Mouse (Mus musculus) megakaryocyte progenitor cell, adult 5-6 weeks (primary cell): ENCODE results near the gene D630039A03Rik. TPM values are rescaled to one million over a fixed set of nuclear protein-coding genes. Genes with fewer than 3 reads are reported as not detected.

Experiments used
- total RNA-seq, 2 experiments: library from RNA; stranded (forward) in 1 of 2; stranded (reverse) in 1 of 2; fragments of 157-497, 149-512 nt in 1 of 2; fragments of 200-1000 nt in 1 of 2; gene quantifications; 2 replicates each; pipeline versions ENCODE4 v1.2.3 to v1.2.4; 2015 to 2017

D630039A03Rik gene
- total RNA-seq, 2 experiments from 2014 or later: not detected

Other genes starting within 250 kb of the D630039A03Rik start
- gene Akap2, start 198.6 kb downstream of the D630039A03Rik start, total RNA-seq (2015): 0.02 TPM in 1 of 2 replicates, not detected in the other
- gene Akap2, start 198.6 kb downstream of the D630039A03Rik start, total RNA-seq (2017): not detected in 2 replicates
- gene Txn1, start 40.1 kb upstream of the D630039A03Rik start, total RNA-seq (2015): 427 and 511 TPM in 2 replicates
- 214 and 220 TPM in 2 replicates for gene Txn1, start 40.1 kb upstream of the D630039A03Rik start, total RNA-seq (2017)
- gene Txndc8, start 92.8 kb upstream of the D630039A03Rik start, total RNA-seq (2015): not detected in 2 replicates
- not detected in 2 replicates for gene Txndc8, start 92.8 kb upstream of the D630039A03Rik start, total RNA-seq (2017)